In the genomic region with DNA sequence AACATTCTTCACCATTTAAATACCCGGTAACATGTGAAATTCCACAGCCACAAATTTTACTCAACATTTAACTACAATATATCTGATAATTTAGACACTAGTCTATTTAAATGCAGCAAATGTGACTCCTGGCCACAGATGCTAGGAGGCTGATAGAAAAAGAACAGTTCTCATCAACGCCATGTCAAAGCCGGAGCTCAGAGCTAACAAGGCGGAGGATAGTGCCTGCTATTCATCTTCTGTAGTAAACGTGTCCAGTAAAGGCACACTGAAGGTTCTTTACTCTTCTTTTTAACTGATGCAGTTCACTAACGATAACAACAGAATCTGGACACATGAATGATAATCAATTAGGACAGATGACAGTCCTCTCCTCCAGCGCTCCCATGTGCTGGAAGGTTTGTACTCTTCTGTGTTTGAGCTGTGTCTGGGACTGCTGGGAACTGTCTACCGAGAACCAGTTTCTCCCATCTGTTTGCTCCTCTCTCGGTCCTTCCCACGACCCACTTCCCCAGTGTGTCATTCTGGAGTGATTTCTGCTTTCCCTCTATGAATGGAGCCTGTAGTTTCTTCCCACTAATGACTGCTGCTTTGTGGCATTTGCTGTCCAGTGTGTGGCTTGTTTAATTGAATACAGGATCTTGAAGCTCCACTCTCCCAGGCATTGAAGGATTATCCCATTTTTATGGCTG, we compare ENCODE assay signal across 15 mouse cellular contexts. TPM values are rescaled to one million over a fixed set of nuclear protein-coding genes. Genes with fewer than 3 reads are reported as not detected.
DNase-seq lines count a peak whose midpoint lies in the region; ATAC-seq and TF ChIP-seq lines count a peak whose summit lies in the region.
"Had no signal": no experiment of that assay in that cellular context is flagged by ENCODE, and none has a peak within 500 bp of the region (broad histone marks: within the 10 kb centered on the region; RNA-seq: fewer than 3 reads in every experiment).

No protein-coding gene starts in this region.

- no peak for TF ChIP-seq CTCF in hindbrain, postnatal 0 days (IDR thresholded peaks at IDR 0.05; ENCODE audit: low read depth)
- no peak for TF ChIP-seq CTCF in lung, adult 2 months (IDR thresholded peaks at IDR 0.05; ENCODE audit: insufficient read depth, low read length)

- H3K4me2 ChIP-seq in midbrain, embryonic 16.5 days (ENCODE audit: low read length), result no peak overlapping the region
- H3K4me2 ChIP-seq in midbrain, embryonic 14.5 days (ENCODE audit: low read length), result no peak overlapping the region
- no peak overlapping the region for H3K4me2 ChIP-seq in hindbrain, postnatal 0 days (ENCODE audit: low read depth, low read length)
- H3K4me2 ChIP-seq: limb, embryonic 12.5 days; liver, embryonic 15.5 days had no signal

- no peaks in the 10 kb centered on the region for H3K9me3 ChIP-seq in midbrain, embryonic 16.5 days (replicated peaks; ENCODE audit: control insufficient read depth, low read length, poor library complexity, severe bottlenecking)
- no peaks in the 10 kb centered on the region for H3K9me3 ChIP-seq in midbrain, embryonic 14.5 days (ENCODE audit: control insufficient read depth, low read length)
- H3K9me3 ChIP-seq in hindbrain, postnatal 0 days (ENCODE audit: low read length), result no peaks in the 10 kb centered on the region
- H3K9me3 ChIP-seq: embryonic facial prominence, embryonic 10.5 days; limb, embryonic 12.5 days; liver, embryonic 15.5 days had no signal

- H3K27ac ChIP-seq in midbrain, embryonic 16.5 days (ENCODE audit: low read length), result 0 out of 2 replicates have a peak overlapping the region, but pooled peaks have one; percentile 20
- H3K27ac ChIP-seq in midbrain, embryonic 14.5 days (replicated peaks; ENCODE audit: low read depth, low read length), result no peak overlapping the region
- H3K27ac ChIP-seq in hindbrain, postnatal 0 days, result peak overlapping the region; percentile 49; the same call in 1 of the 2 replicates
- H3K27ac ChIP-seq: embryonic facial prominence, embryonic 10.5 days; limb, embryonic 12.5 days; liver, embryonic 15.5 days had no signal

- no peak overlapping the region for H3K9ac ChIP-seq in midbrain, embryonic 16.5 days (ENCODE audit: low read depth, low read length)
- H3K9ac ChIP-seq in midbrain, embryonic 14.5 days (replicated peaks; ENCODE audit: low read length), result no peak overlapping the region
- H3K9ac ChIP-seq in hindbrain, postnatal 0 days (replicated peaks; ENCODE audit: low read length), result 0 out of 2 replicates have a peak overlapping the region, but pooled peaks have one; percentile 5
- H3K9ac ChIP-seq: limb, embryonic 12.5 days; liver, embryonic 15.5 days had no signal

- H3K27me3 ChIP-seq in midbrain, embryonic 16.5 days (ENCODE audit: control insufficient read depth, insufficient read depth, low read depth, low read length), result no peaks in the 10 kb centered on the region
- H3K27me3 ChIP-seq in midbrain, embryonic 14.5 days (ENCODE audit: control insufficient read depth, insufficient read depth, low read length), result no peaks in the 10 kb centered on the region
- H3K27me3 ChIP-seq in hindbrain, postnatal 0 days (ENCODE audit: insufficient read depth, low read length), result no peaks in the 10 kb centered on the region
- H3K27me3 ChIP-seq: limb, embryonic 12.5 days; liver, embryonic 15.5 days had no signal

- peaks cover 7% of the 10 kb centered on the region; the same call in 1 of the 2 replicates for H3K4me1 ChIP-seq in midbrain, embryonic 16.5 days (ENCODE audit: control insufficient read depth, insufficient read depth, low read length)
- 0 out of 2 replicates have a peak, but pooled peaks cover 7% of the 10 kb centered on the region for H3K4me1 ChIP-seq in midbrain, embryonic 14.5 days (ENCODE audit: control insufficient read depth, insufficient read depth, low read length)
- H3K4me1 ChIP-seq in hindbrain, postnatal 0 days (ENCODE audit: insufficient read depth, low read length), result no peaks in the 10 kb centered on the region
- H3K4me1 ChIP-seq in lung, adult 2 months (ENCODE audit: control insufficient read depth, insufficient read depth, low read length), result no peaks in the 10 kb centered on the region

- ATAC-seq in frontal cortex, adult (ENCODE audit: low TSS enrichment), result peak; percentile 93
- no peak for ATAC-seq in midbrain, embryonic 16.5 days
- no peak for ATAC-seq in midbrain, embryonic 14.5 days (ENCODE audit: low FRiP score, low TSS enrichment)
- ATAC-seq in hindbrain, postnatal 0 days, result peak; percentile 76

- TF ChIP-seq POLR2A in lung, adult 2 months (IDR thresholded peaks at IDR 0.05; ENCODE audit: borderline replicate concordance, extremely low read depth, low read depth, low read length), result no peak

- no peaks in the 10 kb centered on the region for H3K36me3 ChIP-seq in midbrain, embryonic 16.5 days (ENCODE audit: control insufficient read depth, insufficient read depth, low read length)
- no peaks in the 10 kb centered on the region for H3K36me3 ChIP-seq in midbrain, embryonic 14.5 days (ENCODE audit: control insufficient read depth, insufficient read depth, low read length)
- no peaks in the 10 kb centered on the region for H3K36me3 ChIP-seq in hindbrain, postnatal 0 days (ENCODE audit: insufficient read depth, low read length)
- H3K36me3 ChIP-seq: embryonic facial prominence, embryonic 10.5 days; limb, embryonic 12.5 days; liver, embryonic 15.5 days had no signal

- DNase-seq in frontal cortex, adult 2 months (ENCODE audit: extremely low spot score in 1 of 2, low spot score in 1 of 2), result no peak
- no peak for DNase-seq in midbrain, embryonic 14.5 days
- DNase-seq in hindbrain, postnatal 0 days (ENCODE audit: low spot score), result no peak
- no peak for DNase-seq in lung, adult 2 months
- DNase-seq in lung, postnatal 36 days, result no peak
- DNase-seq: adrenal gland, postnatal 10 days; B cell, adult 2 months; cerebellum, adult 9-11 months; kidney, adult 9 months; thymus, postnatal 14 days had no signal

- 58% methylated on average over 10 of the region's 10 CpGs for WGBS in midbrain, embryonic 16.5 days
- 76% methylated on average over 10 of the region's 10 CpGs for WGBS in midbrain, embryonic 14.5 days
- WGBS in hindbrain, postnatal 0 days, result 51% methylated on average over 10 of the region's 10 CpGs
- 71% methylated on average over 10 of the region's 10 CpGs for WGBS in lung, adult 2 months

- H3K4me3 ChIP-seq in midbrain, embryonic 16.5 days (ENCODE audit: low read depth, low read length), result no peak overlapping the region
- no peak overlapping the region for H3K4me3 ChIP-seq in midbrain, embryonic 14.5 days (replicated peaks; ENCODE audit: low read depth, low read length)
- no peak overlapping the region for H3K4me3 ChIP-seq in hindbrain, postnatal 0 days (ENCODE audit: low read length)
- H3K4me3 ChIP-seq in lung, adult 2 months (replicated peaks; ENCODE audit: extremely low read depth, low read depth, low read length), result no peak overlapping the region
- H3K4me3 ChIP-seq: embryonic facial prominence, embryonic 10.5 days; limb, embryonic 12.5 days; liver, embryonic 15.5 days had no signal

RNA-seq across cellular contexts. Expression of gene Hs2st1, which starts 50.3 kb away (rescaled TPM):
- 21.7 and 22.3 TPM in 2 replicates for polyA plus RNA-seq in frontal cortex, adult 2 months (2012; rRNA removed)
- 13.9 and 14.5 TPM in 2 replicates for polyA plus RNA-seq in midbrain, embryonic 16.5 days (2015; fragmentation: Nextera tagmentation; extraction: Ambion mirVana)
- 16.1 and 16.2 TPM in 2 replicates for polyA plus RNA-seq in midbrain, embryonic 14.5 days (2014; fragmentation: Nextera tagmentation; extraction: Ambion mirVana)
- 38.8 and 39.2 TPM in 2 replicates for total RNA-seq in hindbrain, postnatal 0 days (2014; rRNA removed)
- polyA plus RNA-seq in hindbrain, postnatal 0 days (2015; fragmentation: Nextera tagmentation; extraction: Ambion mirVana), result 11.0 and 11.1 TPM in 2 replicates
- polyA plus RNA-seq in lung, adult 2 months (2012; rRNA removed), result 26.2 and 28.4 TPM in 2 replicates

RNA-seq across cellular contexts. Expression of gene Selenof, which starts 50.4 kb away (rescaled TPM):
- 267 and 289 TPM in 2 replicates for polyA plus RNA-seq in frontal cortex, adult 2 months (2012; rRNA removed)
- 525 and 552 TPM in 2 replicates for polyA plus RNA-seq in midbrain, embryonic 16.5 days (2015; fragmentation: Nextera tagmentation; extraction: Ambion mirVana)
- 453 and 517 TPM in 2 replicates for polyA plus RNA-seq in midbrain, embryonic 14.5 days (2014; fragmentation: Nextera tagmentation; extraction: Ambion mirVana)
- total RNA-seq in hindbrain, postnatal 0 days (2014; rRNA removed), result 210 and 211 TPM in 2 replicates
- 686 and 693 TPM in 2 replicates for polyA plus RNA-seq in hindbrain, postnatal 0 days (2015; fragmentation: Nextera tagmentation; extraction: Ambion mirVana)
- polyA plus RNA-seq in lung, adult 2 months (2012; rRNA removed), result 228 and 245 TPM in 2 replicates

Comparison
In these comparisons a context has a peak if more than half of its experiments do, and no peak if none do; other contexts are left out.
1. ATAC-seq: peak in frontal cortex, adult (single experiment) and hindbrain, postnatal 0 days (single experiment); none in midbrain, embryonic 16.5 days (single experiment) and midbrain, embryonic 14.5 days (single experiment).